Mouse (Mus musculus) stomach, postnatal 0 days (tissue): ENCODE data around the gene Rnf38.

ENCODE experiments used
- CTCF ChIP-seq: IDR thresholded peaks from 2 replicates; pipeline ENCODE4 v1.5.1; 2016; ENCODE audit warnings: antibody characterized with exemption, low read depth, mild to moderate bottlenecking, moderate library complexity
- EP300 ChIP-seq: optimal IDR thresholded peaks from 2 replicates; pipeline ENCODE3; 2016; ENCODE audit warnings: antibody characterized with exemption

DNA sequence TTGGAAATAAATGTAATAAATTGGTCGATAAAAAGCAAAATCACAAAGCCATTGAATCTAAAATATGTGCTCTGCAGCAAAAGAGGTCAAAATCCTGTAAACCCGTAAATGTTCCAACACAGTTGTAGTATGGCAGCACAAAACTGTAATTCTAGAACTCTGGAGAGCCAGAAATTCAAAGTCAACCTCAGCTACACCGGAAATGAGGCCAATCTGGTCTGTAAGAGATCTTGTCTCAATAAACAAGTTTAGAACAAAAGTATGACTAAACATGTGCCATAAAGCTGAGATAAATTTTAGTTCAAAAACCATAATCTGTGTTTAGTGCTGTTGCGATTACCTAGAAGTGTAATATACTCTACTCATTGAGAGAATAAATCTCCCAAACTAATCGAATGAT is 69.0 kb downstream of the Rnf38 start:
- no peak for TF ChIP-seq CTCF
- TF ChIP-seq EP300: no peak
